Mouse (Mus musculus) CH12.LX (cell line): Measurements from ENCODE around the gene Tspan8.

ENCODE experiments used
- CTCF ChIP-seq, 2 experiments: IDR thresholded peaks in 1 of 2; conservative IDR thresholded peaks in 1 of 2; 2 replicates each; pipeline ENCODE4 v1.5.1; 2011 to 2012; ENCODE audit warnings: low read depth in 2 of 2, low read length in 2 of 2, improper control_type of control experiment in 1 of 2, inconsistent platforms in 1 of 2, mild to moderate bottlenecking in 1 of 2, moderate library complexity in 1 of 2
- E2F4 ChIP-seq: IDR thresholded peaks from 2 replicates; pipeline ENCODE4 v1.6.1; 2011; ENCODE audit warnings: low read depth, low read length, improper control_type of control experiment; ENCODE audit not compliant: insufficient replicate concordance
- EP300 ChIP-seq: IDR thresholded peaks from 2 replicates; pipeline ENCODE4 v1.6.1; 2011; ENCODE audit warnings: low read length, improper control_type of control experiment
- GABPA ChIP-seq: IDR thresholded peaks from 2 replicates; pipeline ENCODE4 v1.6.1; 2012; ENCODE audit warnings: low read depth, low read length, improper control_type of control experiment, inconsistent platforms; ENCODE audit not compliant: insufficient replicate concordance
- HCFC1 ChIP-seq: IDR thresholded peaks from 2 replicates; pipeline ENCODE4 v1.6.1; 2012; ENCODE audit warnings: low read depth, mild to moderate bottlenecking, inconsistent platforms, low read length, improper control_type of control experiment
- MAX ChIP-seq: IDR thresholded peaks from 2 replicates; pipeline ENCODE4 v1.6.1; 2011; ENCODE audit warnings: low read length, improper control_type of control experiment
- MEF2A ChIP-seq: IDR thresholded peaks from 2 replicates; pipeline ENCODE4 v1.6.1; 2014; ENCODE audit warnings: low read depth, mild to moderate bottlenecking, inconsistent platforms, low read length, improper control_type of control experiment, borderline replicate concordance
- NELFE ChIP-seq: IDR thresholded peaks from 2 replicates; pipeline ENCODE4 v1.6.1; 2011; ENCODE audit warnings: low read depth, low read length, improper control_type of control experiment
- PAX5 ChIP-seq: IDR thresholded peaks from 2 replicates; pipeline ENCODE4 v1.6.1; 2012; ENCODE audit warnings: low read length, inconsistent platforms, mixed read lengths
- POLR2A ChIP-seq: IDR thresholded peaks from 2 replicates; pipeline ENCODE4 v1.6.1; 2011; ENCODE audit warnings: low read depth, mild to moderate bottlenecking, improper control_type of control experiment, low read length
- POLR2AphosphoS2 ChIP-seq: IDR thresholded peaks from 2 replicates; pipeline ENCODE4 v1.6.1; 2011; ENCODE audit warnings: low read depth, low read length, improper control_type of control experiment
- SMC3 ChIP-seq: IDR thresholded peaks from 2 replicates; pipeline ENCODE4 v1.6.1; 2011; ENCODE audit warnings: low read depth, low read length, improper control_type of control experiment
- USF2 ChIP-seq: conservative IDR thresholded peaks from 2 replicates; pipeline ENCODE4 v1.6.1; 2011; ENCODE audit warnings: low read depth, low read length, improper control_type of control experiment
- ZMIZ1 ChIP-seq: IDR thresholded peaks from 2 replicates; pipeline ENCODE4 v1.6.1; 2012; ENCODE audit warnings: low read depth, mild to moderate bottlenecking, inconsistent platforms, low read length, improper control_type of control experiment

GRCm38 (mm10) chr10:115860210-115860880 is 43.7 kb downstream of the Tspan8 start:
- TF ChIP-seq SMC3 (no peak), POLR2A (no peak), MEF2A (no peak), HCFC1 (no peak), CTCF (conservative IDR thresholded peaks at IDR 0.05 in 1 of 2, IDR thresholded peaks at IDR 0.05 in 1 of 2; ENCODE audit: low read depth in 2 of 2, low read length in 2 of 2) (no peak), NELFE (no peak), EP300 (no peak), MAX (no peak), GABPA (no peak), PAX5 (no peak), E2F4 (no peak), POLR2AphosphoS2 (no peak), USF2 (no peak), ZMIZ1 (no peak)
